Mouse (Mus musculus) embryonic stem cell, embryonic (primary cell): ENCODE measurements at regions not wholly inside any gene's neighbourhood (a gene's known extent, or its start where the extent isn't known, plus 50 kb on each side); places are given as distances from the start of the nearest gene placed in this dataset.
"Not testable (repeated sequence)": the region's sequence is repeated elsewhere in the genome, so short reads cannot be mapped to it uniquely, and the experiment has no call there.

ENCODE experiments used
- CTCF ChIA-PET, 4 experiments: fragments of 300-600 bp in 2 of 4; fragments of 350-600 bp in 2 of 4; sonication (Branson Sonifier 250); formaldehyde crosslinking; loops; one replicate each; lab custom pipeline; 2022; ENCODE audit warnings: inconsistent platforms in 2 of 4; lab: Charles Lee
- POLR2A ChIA-PET, 4 experiments: fragments of 300-600 bp in 2 of 4; fragments of 350-600 bp in 2 of 4; sonication (Branson Sonifier 250); formaldehyde crosslinking; loops; one replicate each; lab custom pipeline; 2022; ENCODE audit warnings: antibody characterized with exemption in 4 of 4, inconsistent platforms in 1 of 4; lab: Charles Lee

DNA sequence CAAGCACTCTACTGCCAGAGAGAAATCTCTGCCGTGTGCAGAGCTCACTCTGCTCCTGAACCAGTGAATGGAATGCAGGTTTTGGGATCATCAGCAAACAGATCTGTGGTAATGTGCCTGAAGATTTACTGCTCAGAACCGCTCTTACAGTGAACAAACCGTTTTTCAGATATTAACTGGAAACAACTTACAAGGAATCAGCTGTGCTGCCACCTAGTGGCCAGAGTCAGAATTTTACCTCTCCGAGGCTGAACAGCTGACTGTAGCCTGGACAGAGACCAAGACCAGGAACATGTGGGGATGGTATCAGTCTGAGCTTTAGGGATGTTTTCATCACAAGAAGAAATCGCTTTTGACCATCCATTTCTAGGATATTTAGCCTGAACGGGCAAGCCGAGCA lies 65.3 kb downstream of the Gm15023 start:
- CTCF ChIA-PET, POLR2A ChIA-PET: not testable (repeated sequence)

DNA sequence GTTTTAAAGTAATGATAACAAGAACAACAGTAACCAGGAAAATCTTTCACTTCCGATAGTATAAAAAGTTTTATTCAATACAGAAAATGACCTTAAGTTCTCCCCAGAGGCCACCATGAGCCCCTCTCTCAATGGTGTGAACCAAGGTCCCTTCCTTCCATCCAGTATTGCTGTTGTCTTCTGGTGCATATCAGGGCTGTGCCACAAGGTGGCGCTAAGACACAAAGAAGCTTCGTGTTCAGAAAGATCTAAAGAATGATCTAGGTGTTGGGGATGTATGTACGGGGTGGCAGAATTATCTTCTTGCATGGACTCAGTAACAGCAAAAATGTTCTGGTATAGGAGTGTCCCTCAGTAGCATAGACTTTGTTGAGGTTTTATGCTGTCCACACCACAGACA lies 66.6 kb downstream of the Gm15023 start:
- POLR2A ChIA-PET: not testable (repeated sequence)
- CTCF ChIA-PET: interaction anchor here in 1 of 4 experiments (0.6 kb wide), 1 partner anchor 321 kb away, joined by 3 read pairs; no protein-coding TSS in a partner anchor

DNA sequence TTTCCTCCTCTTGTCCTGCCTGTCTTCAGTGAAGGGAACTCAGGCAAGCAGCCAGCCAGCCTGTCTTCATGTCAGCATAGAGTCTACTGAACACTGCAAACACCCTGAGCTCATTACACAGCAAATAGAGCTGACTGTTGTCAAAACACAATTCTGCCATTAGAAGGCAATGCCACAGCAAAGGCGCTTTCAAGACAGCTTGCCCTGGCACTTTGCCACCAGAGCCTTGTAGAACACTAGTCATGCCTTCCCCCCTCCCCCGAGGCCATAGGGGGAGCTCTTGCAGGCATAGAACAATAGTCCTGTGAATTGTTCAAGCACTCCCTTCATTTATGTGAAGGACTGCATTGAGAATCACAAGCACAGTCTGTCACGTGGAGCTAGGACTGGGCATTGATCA lies 75.8 kb downstream of the Gm15023 start:
- CTCF ChIA-PET: interaction anchor here in 1 of 4 experiments (1.0 kb wide), 1 partner anchor 11 kb away, joined by 3 read pairs; no protein-coding TSS in a partner anchor
- POLR2A ChIA-PET: interaction anchor here in 1 of 4 experiments (0.6 kb wide), 1 partner anchor 1171 kb away, joined by 3 read pairs; no protein-coding TSS in a partner anchor

DNA sequence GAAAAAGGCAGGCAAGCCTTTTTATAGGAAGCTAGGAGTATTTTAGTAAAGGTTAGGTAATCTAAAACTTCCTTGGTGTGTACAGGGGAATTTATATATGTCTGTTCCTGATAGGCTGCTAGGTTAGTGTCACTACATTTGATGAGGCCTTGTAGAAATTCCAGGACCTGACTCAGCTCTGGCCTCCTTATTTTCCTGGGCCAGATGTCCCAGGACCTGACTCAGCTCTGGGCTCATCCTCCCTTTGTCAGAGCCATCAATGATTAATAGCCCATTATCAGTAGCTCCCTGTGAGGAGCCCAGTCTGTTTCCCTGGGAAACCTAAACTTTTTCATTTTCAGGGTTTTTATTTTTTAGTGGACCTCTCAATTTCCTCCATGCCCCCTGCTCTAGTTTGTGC lies 79.3 kb downstream of the Gm15023 start:
- ChIA-PET CTCF (no interaction called here), POLR2A (interaction anchor here in 1 of 4 experiments (0.6 kb wide), 1 partner anchor 146 kb away, joined by 3 read pairs; no protein-coding TSS in a partner anchor)

DNA sequence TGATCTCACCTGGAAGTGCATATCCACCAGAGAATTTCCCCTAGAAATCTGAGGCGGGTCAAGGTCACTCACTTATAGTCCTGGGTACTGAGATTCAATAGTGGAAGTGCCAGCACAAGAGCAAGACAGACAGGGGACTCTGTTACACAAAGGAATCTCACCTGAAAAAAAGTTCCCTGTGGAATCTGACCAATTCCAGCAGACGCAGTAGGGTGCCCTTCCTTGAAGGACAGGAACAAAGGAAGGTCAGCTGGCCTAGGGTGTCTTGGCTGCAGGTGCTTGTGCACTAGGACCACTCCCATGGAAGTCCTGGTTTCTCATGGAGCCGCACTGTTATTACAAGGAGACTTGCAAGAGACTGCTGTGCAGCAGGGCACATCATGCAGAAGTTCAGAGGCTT lies 81.2 kb downstream of the Gm15023 start:
- ChIA-PET POLR2A (no interaction called here), CTCF (no interaction called here)

DNA sequence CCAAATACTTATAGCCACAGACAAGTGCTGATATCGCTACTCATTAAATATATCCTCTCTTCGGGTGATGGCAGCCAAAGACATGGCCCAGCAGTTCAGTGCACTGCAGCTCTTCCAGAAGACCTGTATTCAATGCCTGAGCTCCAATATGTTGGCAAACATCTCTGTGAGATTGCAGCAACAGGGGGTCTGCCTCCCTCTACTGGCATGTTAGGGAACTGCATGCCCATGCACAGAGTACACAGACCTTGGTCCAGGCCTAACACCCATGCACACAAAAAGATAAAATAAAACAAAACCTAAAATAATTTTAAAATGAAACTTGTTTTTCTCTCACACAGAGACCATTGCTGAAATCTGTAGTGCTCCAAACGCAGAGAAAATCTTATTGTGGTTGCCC lies 82.1 kb upstream of the Zmat1 start:
- POLR2A ChIA-PET: not testable (repeated sequence)
- CTCF ChIA-PET: interaction anchor here in 1 of 4 experiments (0.6 kb wide), 1 partner anchor 10 kb away, joined by 3 read pairs; no protein-coding TSS in a partner anchor

DNA sequence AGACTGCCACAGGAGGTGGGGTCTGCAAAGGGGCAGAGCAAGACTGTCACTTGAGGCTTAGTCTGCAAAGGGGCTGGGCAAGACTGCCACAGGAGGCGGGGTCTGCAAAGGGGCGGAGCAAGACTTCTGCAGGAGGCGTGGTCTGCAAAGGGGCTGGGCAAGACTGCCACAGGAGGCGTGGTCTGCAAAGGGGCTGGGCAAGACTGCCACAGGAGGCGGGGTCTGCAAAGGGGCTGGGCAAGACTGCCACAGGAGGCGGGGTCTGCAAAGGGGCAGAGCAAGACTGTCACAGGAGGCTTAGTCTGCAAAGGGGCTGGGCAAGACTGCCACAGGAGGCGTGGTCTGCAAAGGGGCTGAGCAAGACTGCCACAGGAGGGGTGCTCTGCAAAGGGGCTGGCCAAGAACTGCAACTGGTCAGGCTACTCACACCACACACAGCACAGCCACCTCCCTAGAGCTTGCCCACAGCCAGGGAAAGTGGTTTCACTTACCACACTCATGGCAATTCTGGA lies 78.1 kb upstream of the Zmat1 start:
- CTCF ChIA-PET: not testable (repeated sequence)
- POLR2A ChIA-PET: interaction anchor here in 1 of 4 experiments (1.5 kb wide), 1 partner anchor 369 kb away, joined by 3 read pairs; no protein-coding TSS in a partner anchor

DNA sequence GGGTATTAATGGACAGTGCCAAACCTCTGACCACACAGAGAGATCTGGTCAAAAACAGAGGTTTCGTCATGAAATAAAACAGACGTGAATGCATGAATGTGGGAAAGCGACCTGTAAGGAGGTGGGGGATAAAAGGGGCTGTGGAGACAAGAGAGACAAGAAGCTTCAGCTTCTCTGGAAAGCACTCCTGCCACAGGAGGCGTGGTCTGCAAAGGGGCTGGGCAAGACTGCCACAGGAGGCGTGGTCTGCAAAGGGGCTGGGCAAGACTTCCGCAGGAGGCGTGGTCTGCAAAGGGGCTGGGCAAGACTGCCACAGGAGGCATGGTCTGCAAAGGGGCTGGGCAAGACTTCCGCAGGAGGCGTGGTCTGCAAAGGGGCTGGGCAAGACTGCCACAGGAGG lies 77.6 kb upstream of the Zmat1 start:
- POLR2A ChIA-PET: interaction anchor here in 1 of 4 experiments (1.5 kb wide), 1 partner anchor 368 kb away, joined by 3 read pairs; no protein-coding TSS in a partner anchor
- CTCF ChIA-PET: not testable (repeated sequence)

DNA sequence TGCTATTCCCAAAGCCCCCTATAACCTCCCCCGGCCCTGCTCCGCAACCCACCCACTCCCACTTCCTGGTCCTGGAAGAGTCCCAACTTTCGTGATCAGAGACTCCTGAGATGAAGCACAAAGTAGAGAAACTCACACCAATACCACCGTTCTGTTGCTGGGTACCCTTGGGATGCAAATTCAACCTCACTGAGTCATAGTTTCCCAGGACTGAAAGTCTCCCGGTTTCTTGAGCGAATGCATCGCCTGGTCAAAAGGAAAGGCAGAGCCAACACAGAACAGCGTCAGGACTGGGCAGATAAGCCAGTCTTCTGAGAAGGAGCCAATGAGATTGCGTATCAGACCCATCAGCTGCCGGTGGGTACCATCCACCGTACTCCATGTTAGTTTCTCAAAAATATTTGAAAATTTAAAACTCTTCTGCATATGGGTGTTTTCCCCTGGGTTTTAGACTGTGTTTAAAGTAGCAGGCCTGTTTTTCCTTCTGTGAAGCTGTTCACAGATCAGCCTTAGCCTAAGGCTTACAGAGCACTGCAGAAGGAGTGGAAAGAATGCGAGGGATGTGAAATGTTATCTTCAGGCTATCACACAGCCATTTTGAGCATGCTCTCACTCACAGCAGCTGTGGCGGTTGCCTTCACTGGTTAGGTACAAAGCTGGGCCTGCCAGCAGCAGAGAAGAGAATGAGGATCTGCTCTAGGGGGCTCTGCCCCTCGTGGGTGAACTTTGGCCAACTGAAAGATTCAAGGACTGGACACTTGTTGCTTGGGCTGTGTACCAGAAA lies 77.0 kb upstream of the Zmat1 start:
- CTCF ChIA-PET: not testable (repeated sequence)
- POLR2A ChIA-PET: interaction anchor here in 1 of 4 experiments (1.5 kb wide), 1 partner anchor 367 kb away, joined by 3 read pairs; no protein-coding TSS in a partner anchor

DNA sequence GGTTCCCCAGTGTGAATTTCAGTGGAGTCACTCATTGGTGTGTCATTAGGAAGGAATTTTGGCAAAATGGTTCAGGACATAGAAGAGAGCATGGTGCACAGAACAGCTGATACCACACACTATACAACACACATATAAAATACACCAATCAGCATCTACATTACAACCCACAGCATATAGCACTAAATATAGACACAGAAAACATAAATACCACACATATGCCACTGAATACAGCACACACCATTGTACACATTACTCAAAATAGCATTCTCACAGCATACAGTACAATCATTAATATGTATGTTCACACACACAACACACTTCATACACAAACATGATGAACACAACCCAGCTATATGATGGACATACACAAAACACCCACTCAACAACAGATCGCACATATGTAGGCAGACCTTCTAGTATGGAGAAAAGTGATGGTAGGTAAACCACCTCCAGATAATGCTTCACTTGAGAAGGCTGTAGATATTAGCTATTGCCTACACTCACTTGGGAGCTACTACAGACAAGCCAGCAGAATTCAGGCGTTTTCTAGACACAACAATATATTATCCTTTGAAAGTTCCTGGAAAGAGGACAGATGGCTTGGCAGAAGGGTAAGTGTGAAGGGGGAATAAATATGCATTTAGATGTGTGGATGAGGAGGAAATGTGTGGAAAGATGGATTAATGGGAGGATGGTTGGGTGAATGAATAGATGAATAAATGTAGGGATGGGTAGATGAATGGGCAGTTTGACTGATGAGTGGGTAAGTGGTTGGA lies 71.6 kb upstream of the Zmat1 start:
- CTCF ChIA-PET: no interaction called here
- POLR2A ChIA-PET: no interaction called here

DNA sequence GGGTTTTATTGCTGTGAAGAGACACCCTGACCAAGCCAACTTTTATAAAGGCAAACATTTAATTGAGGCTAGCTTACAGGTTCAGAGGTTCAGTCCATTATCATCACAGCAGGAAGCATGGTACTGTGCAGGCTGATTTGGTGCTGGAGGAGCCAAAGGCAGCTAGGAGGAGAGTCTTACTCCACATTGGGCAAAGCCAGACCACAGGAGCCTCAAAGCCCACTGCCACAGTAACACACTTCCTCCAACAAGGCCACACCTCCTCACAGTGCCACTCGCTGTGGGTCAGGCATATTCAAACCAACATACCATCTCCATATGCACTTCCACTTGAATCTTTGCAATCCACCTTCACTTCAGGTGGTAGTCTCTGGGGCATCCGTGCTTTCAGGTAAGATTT lies 70.4 kb upstream of the Zmat1 start:
- ChIA-PET POLR2A (no interaction called here), CTCF (no interaction called here)

DNA sequence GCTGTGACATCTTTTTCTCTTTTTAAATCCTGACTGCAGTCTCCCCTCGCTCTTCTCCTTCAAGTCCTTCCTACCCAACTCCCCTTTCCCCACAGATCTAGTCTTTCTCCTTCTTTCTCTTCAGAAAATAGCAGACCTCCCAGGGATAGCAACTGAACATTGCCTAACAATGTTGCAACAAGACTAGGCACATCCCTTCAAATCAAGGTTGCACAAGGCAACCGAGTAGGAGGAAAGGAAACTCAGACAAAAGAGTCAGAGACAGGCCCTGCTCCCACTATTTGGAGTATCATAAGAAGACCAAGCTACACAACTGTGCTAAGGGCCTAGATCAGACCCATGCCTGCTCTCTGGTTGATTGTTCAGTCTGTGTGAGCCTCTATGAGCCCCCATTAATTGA lies 66.9 kb upstream of the Zmat1 start:
- ChIA-PET POLR2A (no interaction called here), CTCF (no interaction called here)

DNA sequence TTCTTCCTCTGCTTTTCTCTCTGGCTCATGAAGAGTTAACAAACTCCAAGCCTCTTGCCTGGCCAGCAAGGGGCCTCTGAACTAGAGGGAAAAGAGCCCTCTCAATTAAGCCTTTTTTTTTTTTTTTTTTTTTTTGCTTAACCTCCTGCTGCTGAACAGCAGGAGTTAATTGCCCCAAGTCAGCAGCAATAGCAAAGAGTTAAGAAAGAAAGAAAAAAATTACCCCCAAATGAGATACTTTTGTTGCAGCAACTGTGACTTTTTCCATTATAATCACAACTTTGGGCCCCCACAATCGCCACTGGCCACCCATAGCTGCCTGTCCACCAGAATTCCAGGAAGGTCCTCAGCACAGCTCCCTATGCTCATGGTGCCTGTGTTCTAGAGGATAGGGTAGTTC lies 60.4 kb upstream of the Zmat1 start:
- ChIA-PET CTCF (interaction anchor here in 1 of 4 experiments (0.7 kb wide), 1 partner anchor 491 kb away, joined by 3 read pairs; no protein-coding TSS in a partner anchor), POLR2A (interaction anchor here in 1 of 4 experiments (1.4 kb wide), 1 partner anchor 61 kb away, joined by 5 read pairs; the partner anchor contains the start of gene Zmat1)

DNA sequence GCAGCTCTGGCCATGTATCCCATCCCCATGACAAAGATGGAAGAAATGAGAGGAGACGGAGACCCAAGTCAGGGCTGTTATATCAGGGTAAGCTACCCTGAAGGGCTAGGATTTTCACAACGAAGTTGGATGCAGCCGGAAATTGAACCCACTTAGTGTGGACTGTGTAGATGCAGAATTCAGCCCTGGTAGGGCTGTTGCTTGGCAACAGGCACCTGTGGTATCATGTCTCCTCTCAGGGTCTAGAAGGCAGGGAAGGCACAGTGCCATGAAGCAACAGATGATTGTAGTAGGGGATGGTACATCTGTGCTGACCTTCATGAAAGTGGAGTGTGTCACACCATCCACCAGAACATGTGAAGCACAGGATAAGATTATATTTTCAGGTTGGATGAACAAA lies 51.2 kb upstream of the Zmat1 start:
- POLR2A ChIA-PET: no interaction called here

DNA sequence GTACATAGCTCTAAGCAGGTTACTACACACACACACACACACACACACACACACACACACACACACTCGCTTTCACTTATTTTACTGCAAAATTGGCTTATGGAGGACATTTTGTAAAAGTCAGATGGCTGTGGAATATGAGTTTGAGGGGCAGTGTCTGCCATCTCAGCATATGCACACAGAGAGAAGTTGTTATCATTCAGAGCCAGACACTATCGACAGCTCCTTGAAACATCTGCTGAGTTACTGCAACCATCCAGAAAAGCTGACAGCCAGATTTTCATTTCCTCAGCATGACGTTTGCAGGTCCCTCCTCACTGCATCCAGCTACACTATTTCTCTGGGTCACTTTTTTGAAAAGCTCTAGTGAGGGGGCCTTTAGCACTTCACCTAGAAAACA lies 49.9 kb upstream of the Zmat1 start:
- ChIA-PET CTCF (no interaction called here), POLR2A (interaction anchor here in 1 of 4 experiments (0.9 kb wide), 1 partner anchor 50 kb away, joined by 3 read pairs; the partner anchor contains the start of gene Zmat1)

More for the DNA sequence above, 51.2 kb upstream of the Zmat1 start:
- CTCF ChIA-PET: no interaction called here
